Mouse (Mus musculus): ENCODE data around the gene Lin7c. TPM values are rescaled to one million over a fixed set of nuclear protein-coding genes. Genes with fewer than 3 reads are reported as not detected.

The Lin7c gene
- polyA plus RNA-seq, 1 experiment from 2014 or later, result 62.6 TPM

DNA sequence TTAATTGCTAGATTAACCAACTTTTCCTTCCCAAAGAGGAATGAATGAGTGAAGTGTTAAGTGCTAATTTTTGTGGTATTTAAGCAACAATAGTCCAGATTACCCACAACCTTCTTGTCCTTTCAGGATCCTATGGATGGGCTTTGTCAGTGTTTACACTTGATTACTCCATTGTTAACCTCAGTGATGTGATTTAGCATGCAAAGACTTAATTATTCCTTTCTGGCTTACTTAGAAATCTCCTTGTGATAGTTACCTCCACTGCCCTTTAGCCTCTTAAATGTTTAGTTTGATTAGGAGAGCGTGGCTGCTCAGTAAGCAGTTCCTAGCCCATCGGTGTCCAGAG is 45.7 kb downstream of the Lin7c start:
- Histone ChIP-seq H3K36me3 (ENCODE audit: control insufficient read depth, insufficient read depth, low read length) (peaks cover 6% of the 10 kb centered on the region; the same call in 1 of the 2 replicates), H3K4me3 (ENCODE audit: low read depth, low read length) (no peak overlapping the region), H3K27me3 (replicated peaks; ENCODE audit: control insufficient read depth, insufficient read depth, low read length) (no peaks in the 10 kb centered on the region), H3K4me2 (ENCODE audit: low read depth, low read length) (no peak overlapping the region), H3K9ac (ENCODE audit: low read depth, low read length) (no peak overlapping the region), H3K4me1 (ENCODE audit: control insufficient read depth, insufficient read depth, low read length) (peaks cover 14% of the 10 kb centered on the region), H3K9me3 (ENCODE audit: control insufficient read depth, low read length) (no peaks in the 10 kb centered on the region), H3K27ac (replicated peaks; ENCODE audit: low read depth, low read length) (no peak overlapping the region)
- ATAC-seq (ENCODE audit: low read depth) (no peak), DNase-seq (ENCODE audit: low spot score) (no peak)
- WGBS, result 51% methylated on average over 2 of the region's 2 CpGs

DNA sequence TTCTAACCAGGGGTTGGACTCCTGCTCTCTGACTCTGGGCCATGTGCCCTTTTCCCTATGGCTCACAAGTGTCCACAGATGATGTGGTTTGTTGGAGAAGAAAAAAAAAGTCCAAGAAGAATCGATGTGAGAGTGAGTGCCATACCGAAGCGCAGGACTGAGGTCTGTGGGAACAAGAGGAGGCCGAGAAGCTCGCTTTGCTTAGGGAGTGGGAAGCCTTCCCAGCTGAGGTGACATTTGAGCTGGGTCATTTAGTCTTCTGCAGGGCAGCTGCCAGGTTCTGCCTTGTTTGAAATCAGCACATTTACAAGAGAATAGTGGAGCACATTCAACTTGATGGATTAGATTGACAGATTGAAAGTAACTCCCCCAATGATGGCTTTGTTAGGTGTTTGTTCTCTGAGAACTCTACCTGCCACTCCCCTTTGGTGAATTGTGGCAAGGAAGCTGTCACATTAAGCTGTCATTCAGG is 51.4 kb downstream of the Lin7c start:
- WGBS, result 21% methylated on average over 5 of the region's 5 CpGs
- Histone ChIP-seq H3K27me3 (replicated peaks; ENCODE audit: control insufficient read depth, insufficient read depth, low read length) (no peaks in the 10 kb centered on the region), H3K36me3 (ENCODE audit: control insufficient read depth, insufficient read depth, low read length) (no peaks in the 10 kb centered on the region), H3K4me2 (ENCODE audit: low read depth, low read length) (no peak overlapping the region), H3K4me3 (ENCODE audit: low read depth, low read length) (no peak overlapping the region), H3K27ac (replicated peaks; ENCODE audit: low read depth, low read length) (no peak overlapping the region; the same call in 1 of the 2 replicates), H3K9me3 (ENCODE audit: control insufficient read depth, low read length) (no peaks in the 10 kb centered on the region), H3K4me1 (ENCODE audit: control insufficient read depth, insufficient read depth, low read length) (peaks cover 18% of the 10 kb centered on the region), H3K9ac (ENCODE audit: low read depth, low read length) (no peak overlapping the region)
- ATAC-seq (ENCODE audit: low read depth) (peak; percentile 72; the same call in 1 of the 2 replicates), DNase-seq (ENCODE audit: low spot score) (peak; percentile 77)

DNA sequence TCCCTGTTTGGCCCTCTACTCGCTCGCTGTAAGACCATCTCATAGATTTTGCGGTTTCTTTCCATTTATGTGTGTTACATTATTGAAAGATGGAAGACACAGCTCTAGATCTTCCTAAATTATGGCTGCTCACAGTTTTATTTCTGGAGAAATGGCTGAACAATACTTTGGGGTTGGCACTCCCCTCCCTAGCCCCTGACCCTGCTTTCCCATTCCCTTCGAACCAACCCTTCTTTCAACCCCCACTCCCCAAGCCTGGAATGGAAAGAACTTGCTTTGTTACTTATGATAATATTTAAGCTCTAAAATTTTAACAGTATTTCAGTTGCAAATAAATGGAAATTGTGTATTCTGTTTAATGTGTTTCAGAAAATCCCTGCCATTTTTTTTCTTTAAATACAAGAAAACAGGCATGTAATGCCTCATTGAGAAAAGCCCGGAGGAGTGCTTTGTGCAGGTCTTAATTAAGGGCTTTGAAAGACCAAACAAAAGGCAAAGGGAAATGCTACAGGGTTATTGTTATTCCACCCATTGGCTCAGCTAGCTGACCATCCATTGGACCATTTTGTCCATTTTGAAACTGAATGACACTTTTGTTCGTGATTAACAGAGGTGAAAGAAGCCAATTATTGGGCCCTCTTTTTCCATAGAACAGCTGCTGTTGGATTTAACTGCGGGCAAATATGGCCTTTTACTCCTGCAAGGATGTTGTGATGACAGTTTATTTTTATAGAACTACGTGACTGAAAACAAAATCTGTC is 52.3 kb downstream of the Lin7c start:
- H3K4me2 ChIP-seq (ENCODE audit: low read depth, low read length), result no peak overlapping the region
- 49% methylated on average over 8 of the region's 8 CpGs for WGBS
- H3K9ac ChIP-seq (ENCODE audit: low read depth, low read length), result no peak overlapping the region
- H3K4me1 ChIP-seq (ENCODE audit: control insufficient read depth, insufficient read depth, low read length), result peaks cover 18% of the 10 kb centered on the region
- no peak overlapping the region for H3K4me3 ChIP-seq (ENCODE audit: low read depth, low read length)
- ATAC-seq (ENCODE audit: low read depth) (peak; percentile 68; the same call in 1 of the 2 replicates), DNase-seq (ENCODE audit: low spot score) (peak; percentile 63)
- H3K9me3 ChIP-seq (ENCODE audit: control insufficient read depth, low read length), result no peaks in the 10 kb centered on the region
- no peaks in the 10 kb centered on the region for H3K27me3 ChIP-seq (replicated peaks; ENCODE audit: control insufficient read depth, insufficient read depth, low read length)
- no peaks in the 10 kb centered on the region for H3K36me3 ChIP-seq (ENCODE audit: control insufficient read depth, insufficient read depth, low read length)
- H3K27ac ChIP-seq (replicated peaks; ENCODE audit: low read depth, low read length), result peak overlapping the region; percentile 63; the same call in 1 of the 2 replicates

- Histone ChIP-seq H3K4me3 (ENCODE audit: low read depth, low read length) (no peak overlapping the region), H3K9ac (ENCODE audit: low read depth, low read length) (no peak overlapping the region), H3K27ac (replicated peaks; ENCODE audit: low read depth, low read length) (0 out of 2 replicates have a peak overlapping the region, but pooled peaks have one; percentile 4), H3K4me1 (ENCODE audit: control insufficient read depth, insufficient read depth, low read length) (peaks cover 18% of the 10 kb centered on the region), H3K9me3 (ENCODE audit: control insufficient read depth, low read length) (no peaks in the 10 kb centered on the region), H3K4me2 (ENCODE audit: low read depth, low read length) (no peak overlapping the region), H3K36me3 (ENCODE audit: control insufficient read depth, insufficient read depth, low read length) (no peaks in the 10 kb centered on the region), H3K27me3 (replicated peaks; ENCODE audit: control insufficient read depth, insufficient read depth, low read length) (no peaks in the 10 kb centered on the region)
- WGBS, result 66% methylated on average over 9 of the region's 9 CpGs
- ATAC-seq (ENCODE audit: low read depth) (no peak), DNase-seq (ENCODE audit: low spot score) (peak; percentile 51)
Measured at GRCm38 (mm10) chr2:109944995-109945394, 54.3 kb downstream of the Lin7c start.

GRCm38 (mm10) chr2:109945532-109945931 is 54.9 kb downstream of the Lin7c start:
- 76% methylated on average over 4 of the region's 4 CpGs for WGBS
- H3K4me1 ChIP-seq (ENCODE audit: control insufficient read depth, insufficient read depth, low read length), result peaks cover 18% of the 10 kb centered on the region
- DNase-seq (ENCODE audit: low spot score), result no peak

GRCm38 (mm10) chr2:109946426-109946825 is 55.8 kb downstream of the Lin7c start:
- no peak for DNase-seq (ENCODE audit: low spot score)
- 84% methylated on average over 6 of the region's 6 CpGs for WGBS

More at GRCm38 (mm10) chr2:109945532-109945931, 54.9 kb downstream of the Lin7c start:
- H3K9ac ChIP-seq (ENCODE audit: low read depth, low read length), result no peak overlapping the region
- H3K4me2 ChIP-seq (ENCODE audit: low read depth, low read length), result no peak overlapping the region
- no peak overlapping the region for H3K27ac ChIP-seq (replicated peaks; ENCODE audit: low read depth, low read length)
- no peak for ATAC-seq (ENCODE audit: low read depth)
- H3K9me3 ChIP-seq (ENCODE audit: control insufficient read depth, low read length), result no peaks in the 10 kb centered on the region
- no peak overlapping the region for H3K4me3 ChIP-seq (ENCODE audit: low read depth, low read length)
- H3K36me3 ChIP-seq (ENCODE audit: control insufficient read depth, insufficient read depth, low read length), result no peaks in the 10 kb centered on the region
- H3K27me3 ChIP-seq (replicated peaks; ENCODE audit: control insufficient read depth, insufficient read depth, low read length), result no peaks in the 10 kb centered on the region

DNA sequence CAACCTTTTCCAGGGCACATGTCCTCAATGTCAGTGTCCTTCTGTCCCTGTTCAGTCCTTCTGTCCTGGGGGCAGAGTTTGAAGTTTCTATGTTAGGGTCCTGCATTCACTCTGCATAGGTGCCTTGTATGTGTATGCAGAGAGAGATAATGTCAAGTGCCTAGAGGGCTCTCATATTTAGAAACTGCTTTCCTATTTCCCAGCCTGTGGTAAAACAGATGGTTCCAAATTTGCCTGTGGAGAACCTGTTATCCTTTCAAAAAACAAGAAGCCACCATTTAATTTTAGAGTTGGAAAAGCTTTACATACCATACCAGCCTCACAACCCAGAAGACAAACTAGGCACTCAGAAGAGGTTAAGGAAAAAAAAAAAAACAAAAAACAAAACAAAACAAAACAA is 58.9 kb downstream of the Lin7c start:
- peaks cover 15% of the 10 kb centered on the region for H3K4me1 ChIP-seq (ENCODE audit: control insufficient read depth, insufficient read depth, low read length)
- no peak overlapping the region for H3K4me3 ChIP-seq (ENCODE audit: low read depth, low read length)
- no peaks in the 10 kb centered on the region for H3K9me3 ChIP-seq (ENCODE audit: control insufficient read depth, low read length)
- no peaks in the 10 kb centered on the region for H3K36me3 ChIP-seq (ENCODE audit: control insufficient read depth, insufficient read depth, low read length)
- no peak overlapping the region for H3K4me2 ChIP-seq (ENCODE audit: low read depth, low read length)
- DNase-seq (ENCODE audit: low spot score) (no peak), ATAC-seq (ENCODE audit: low read depth) (no peak)
- H3K27me3 ChIP-seq (replicated peaks; ENCODE audit: control insufficient read depth, insufficient read depth, low read length), result no peaks in the 10 kb centered on the region
- H3K9ac ChIP-seq (ENCODE audit: low read depth, low read length), result no peak overlapping the region
- H3K27ac ChIP-seq (replicated peaks; ENCODE audit: low read depth, low read length), result no peak overlapping the region

More at GRCm38 (mm10) chr2:109946426-109946825, 55.8 kb downstream of the Lin7c start:
- Histone ChIP-seq H3K9ac (ENCODE audit: low read depth, low read length) (no peak overlapping the region), H3K27ac (replicated peaks; ENCODE audit: low read depth, low read length) (no peak overlapping the region), H3K4me3 (ENCODE audit: low read depth, low read length) (no peak overlapping the region), H3K27me3 (replicated peaks; ENCODE audit: control insufficient read depth, insufficient read depth, low read length) (no peaks in the 10 kb centered on the region), H3K4me1 (ENCODE audit: control insufficient read depth, insufficient read depth, low read length) (peaks cover 23% of the 10 kb centered on the region), H3K9me3 (ENCODE audit: control insufficient read depth, low read length) (no peaks in the 10 kb centered on the region), H3K4me2 (ENCODE audit: low read depth, low read length) (no peak overlapping the region), H3K36me3 (ENCODE audit: control insufficient read depth, insufficient read depth, low read length) (no peaks in the 10 kb centered on the region)
- ATAC-seq (ENCODE audit: low read depth), result no peak

DNA sequence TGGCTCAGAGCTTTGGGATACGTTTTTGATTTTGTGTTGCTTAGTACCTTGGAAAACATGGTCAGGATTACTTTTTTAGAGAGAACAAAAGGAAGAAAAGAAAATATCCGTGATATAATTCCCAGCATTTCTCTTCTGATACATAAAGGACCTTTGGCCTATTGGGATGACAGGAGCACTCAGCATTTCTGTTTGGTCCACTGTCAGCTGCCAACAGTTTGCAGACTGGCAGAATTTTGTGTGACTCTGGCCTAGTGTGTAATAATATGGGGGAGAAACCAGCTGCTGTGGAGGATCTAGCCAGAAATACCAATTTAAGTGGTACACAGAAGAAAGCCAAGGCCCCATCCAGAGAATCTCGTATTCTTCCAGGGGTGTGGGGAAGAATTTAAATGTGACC is 59.7 kb downstream of the Lin7c start:
- Histone ChIP-seq H3K9ac (ENCODE audit: low read depth, low read length) (no peak overlapping the region), H3K4me2 (ENCODE audit: low read depth, low read length) (no peak overlapping the region), H3K27me3 (replicated peaks; ENCODE audit: control insufficient read depth, insufficient read depth, low read length) (no peaks in the 10 kb centered on the region), H3K4me3 (ENCODE audit: low read depth, low read length) (no peak overlapping the region), H3K9me3 (ENCODE audit: control insufficient read depth, low read length) (no peaks in the 10 kb centered on the region), H3K27ac (replicated peaks; ENCODE audit: low read depth, low read length) (no peak overlapping the region), H3K4me1 (ENCODE audit: control insufficient read depth, insufficient read depth, low read length) (peaks cover 10% of the 10 kb centered on the region), H3K36me3 (ENCODE audit: control insufficient read depth, insufficient read depth, low read length) (no peaks in the 10 kb centered on the region)
- 49% methylated on average over 3 of the region's 3 CpGs for WGBS
- DNase-seq (ENCODE audit: low spot score) (no peak), ATAC-seq (ENCODE audit: low read depth) (no peak)
